In the genomic region with DNA sequence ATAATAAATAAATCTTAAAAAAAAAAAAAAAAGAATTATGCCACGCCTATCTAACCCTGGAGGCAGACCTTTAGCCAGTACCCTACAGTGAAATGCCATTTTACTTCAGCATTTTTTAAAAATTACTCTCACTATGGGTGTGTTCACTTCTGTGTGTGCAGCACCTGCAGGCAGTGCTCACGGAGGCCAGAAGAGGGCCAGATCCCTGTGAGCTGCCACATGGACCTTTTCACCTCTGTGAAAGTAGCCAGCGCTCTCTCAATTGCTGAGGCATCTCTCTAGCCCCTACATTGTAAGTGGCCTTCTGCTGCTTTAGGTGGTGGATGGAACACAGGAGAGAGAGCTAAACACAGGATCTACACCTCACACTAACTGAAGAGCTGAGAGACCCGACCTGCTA, we compare ENCODE assay signal across 31 mouse cellular contexts. TPM values are rescaled to one million over a fixed set of nuclear protein-coding genes. Genes with fewer than 3 reads are reported as not detected.
DNase-seq lines count a peak whose midpoint lies in the region; ATAC-seq and TF ChIP-seq lines count a peak whose summit lies in the region.
"Had no signal": no experiment of that assay in that cellular context is flagged by ENCODE, and none has a peak within 500 bp of the region (broad histone marks: within the 10 kb centered on the region; RNA-seq: fewer than 3 reads in every experiment).

No protein-coding gene starts in this region.

- 86% methylated on average over 4 of the region's 4 CpGs for WGBS in liver, postnatal 0 days (ENCODE audit: insufficient replicate concordance)
- WGBS in liver, embryonic 12.5 days (ENCODE audit: insufficient replicate concordance), result 85% methylated on average over 4 of the region's 4 CpGs
- 87% methylated on average over 4 of the region's 4 CpGs for WGBS in bone marrow, adult 2 months
- WGBS in stomach, postnatal 0 days, result 93% methylated on average over 4 of the region's 4 CpGs

- H3K27me3 ChIP-seq in liver, postnatal 0 days (ENCODE audit: insufficient read depth, low read length), result no peaks in the 10 kb centered on the region
- H3K27me3 ChIP-seq in liver, embryonic 12.5 days (replicated peaks), result no peaks in the 10 kb centered on the region
- no peaks in the 10 kb centered on the region for H3K27me3 ChIP-seq in stomach, postnatal 0 days (ENCODE audit: control insufficient read depth, insufficient read depth, low read length)
- H3K27me3 ChIP-seq: CH12.LX; embryonic facial prominence, embryonic 13.5 days; hindbrain, embryonic 13.5 days; liver, embryonic 13.5 days; neural tube, embryonic 12.5 days; stomach, embryonic 15.5 days had no signal

- H3K4me3 ChIP-seq in liver, postnatal 0 days (ENCODE audit: low read depth, low read length), result no peak overlapping the region
- H3K4me3 ChIP-seq in liver, embryonic 12.5 days, result no peak overlapping the region
- H3K4me3 ChIP-seq in bone marrow, adult 2 months (replicated peaks; ENCODE audit: control insufficient read depth, low read depth, low read length), result no peak overlapping the region
- H3K4me3 ChIP-seq in stomach, postnatal 0 days (ENCODE audit: low read depth, low read length), result no peak overlapping the region
- H3K4me3 ChIP-seq: embryonic facial prominence, embryonic 13.5 days; forebrain, embryonic 10.5 days; hindbrain, embryonic 13.5 days; liver, embryonic 13.5 days; midbrain, embryonic 10.5 days; myocyte; neural tube, embryonic 12.5 days; stomach, embryonic 15.5 days had no signal

- DNase-seq in liver, postnatal 0 days, result no peak
- DNase-seq in ES-CJ7 (ENCODE audit: low read depth, low spot score), result peak; percentile 43
- no peak for DNase-seq in stomach, postnatal 0 days (ENCODE audit: low spot score)
- DNase-seq in cerebellum, postnatal 14 days, result no peak
- DNase-seq in right cerebral cortex, postnatal 36 days (ENCODE audit: low spot score in 2 of 2), result no peak
- DNase-seq: adrenal gland, adult 8-10 months; cerebellum, adult 11 months; cerebellum, adult 9-10 months; heart, postnatal 36 days; kidney, adult 9 months; kidney, postnatal 14 days; left cerebral cortex, postnatal 4 days; liver, embryonic 13.5 days; lung, adult 2 months; lung, postnatal 10 days; thymus, postnatal 4 days had no signal

- no peak overlapping the region for H3K4me2 ChIP-seq in liver, postnatal 0 days (ENCODE audit: low read depth, low read length)
- no peak overlapping the region for H3K4me2 ChIP-seq in liver, embryonic 12.5 days
- H3K4me2 ChIP-seq in stomach, postnatal 0 days (replicated peaks; ENCODE audit: low read depth), result no peak overlapping the region
- H3K4me2 ChIP-seq: embryonic facial prominence, embryonic 13.5 days; heart, embryonic 11.5 days; hindbrain, embryonic 13.5 days; liver, embryonic 13.5 days; neural tube, embryonic 12.5 days; stomach, embryonic 15.5 days had no signal

- H3K36me3 ChIP-seq in liver, postnatal 0 days (replicated peaks; ENCODE audit: insufficient read depth, low read length), result peaks cover 77% of the 10 kb centered on the region
- peaks cover 97% of the 10 kb centered on the region for H3K36me3 ChIP-seq in liver, embryonic 12.5 days
- H3K36me3 ChIP-seq in stomach, postnatal 0 days (ENCODE audit: control insufficient read depth, insufficient read depth, low read length), result peaks cover 42% of the 10 kb centered on the region

- H3K27ac ChIP-seq in liver, postnatal 0 days (ENCODE audit: low read depth), result no peak overlapping the region
- no peak overlapping the region for H3K27ac ChIP-seq in liver, embryonic 12.5 days
- no peak overlapping the region for H3K27ac ChIP-seq in bone marrow, adult 2 months (ENCODE audit: control insufficient read depth, insufficient read depth, low read depth, low read length, poor library complexity)
- H3K27ac ChIP-seq in stomach, postnatal 0 days (replicated peaks), result no peak overlapping the region
- H3K27ac ChIP-seq: embryonic facial prominence, embryonic 13.5 days; forebrain, embryonic 10.5 days; hindbrain, embryonic 13.5 days; liver, embryonic 13.5 days; macrophage; midbrain, embryonic 10.5 days; neural tube, embryonic 12.5 days; stomach, embryonic 15.5 days had no signal

- no peak for ATAC-seq in liver, postnatal 0 days
- no peak for ATAC-seq in liver, embryonic 12.5 days
- no peak for ATAC-seq in stomach, postnatal 0 days (ENCODE audit: low FRiP score, low TSS enrichment)
- ATAC-seq: forebrain, embryonic 16.5 days; intestine, postnatal 0 days; midbrain, embryonic 16.5 days had no signal

- TF ChIP-seq EP300 in liver, postnatal 0 days (IDR thresholded peaks at IDR 0.05; ENCODE audit: low read depth), result no peak
- TF ChIP-seq EP300 in stomach, postnatal 0 days (optimal IDR thresholded peaks at IDR 0.05), result no peak

- 0 out of 2 replicates have a peak, but pooled peaks cover 3% of the 10 kb centered on the region for H3K4me1 ChIP-seq in liver, postnatal 0 days (ENCODE audit: insufficient read depth)
- peaks cover 18% of the 10 kb centered on the region for H3K4me1 ChIP-seq in liver, embryonic 12.5 days
- peaks cover 2% of the 10 kb centered on the region; the same call in 1 of the 2 replicates for H3K4me1 ChIP-seq in bone marrow, adult 2 months (ENCODE audit: control insufficient read depth, insufficient read depth, low read length)
- no peaks in the 10 kb centered on the region for H3K4me1 ChIP-seq in stomach, postnatal 0 days (replicated peaks; ENCODE audit: control insufficient read depth, insufficient read depth)
- H3K4me1 ChIP-seq: embryonic facial prominence, embryonic 13.5 days; forebrain, embryonic 10.5 days; hindbrain, embryonic 13.5 days; midbrain, embryonic 10.5 days; neural tube, embryonic 12.5 days; stomach, embryonic 15.5 days had no signal

- H3K9me3 ChIP-seq in liver, postnatal 0 days (ENCODE audit: low read length), result no peaks in the 10 kb centered on the region
- H3K9me3 ChIP-seq in liver, embryonic 12.5 days (replicated peaks), result no peaks in the 10 kb centered on the region
- no peaks in the 10 kb centered on the region for H3K9me3 ChIP-seq in stomach, postnatal 0 days (ENCODE audit: control insufficient read depth, low read length)
- H3K9me3 ChIP-seq: embryonic facial prominence, embryonic 13.5 days; forebrain, embryonic 10.5 days; hindbrain, embryonic 13.5 days; liver, embryonic 13.5 days; midbrain, embryonic 10.5 days; neural tube, embryonic 12.5 days; stomach, embryonic 15.5 days had no signal

- TF ChIP-seq CTCF in liver, postnatal 0 days (IDR thresholded peaks at IDR 0.05; ENCODE audit: low read depth), result 0 out of 2 replicates have a peak, but pooled peaks have one; percentile 13
- 0 out of 2 replicates have a peak, but pooled peaks have one; percentile 11 for TF ChIP-seq CTCF in bone marrow, adult 2 months (IDR thresholded peaks at IDR 0.05; ENCODE audit: control insufficient read depth, insufficient read depth, low read length)
- TF ChIP-seq CTCF in stomach, postnatal 0 days (IDR thresholded peaks at IDR 0.05; ENCODE audit: low read depth), result peak; percentile 26; the same call in 1 of the 2 replicates

- H3K9ac ChIP-seq in liver, postnatal 0 days (replicated peaks), result no peak overlapping the region
- H3K9ac ChIP-seq in liver, embryonic 12.5 days, result no peak overlapping the region
- H3K9ac ChIP-seq in stomach, postnatal 0 days (ENCODE audit: low read length), result no peak overlapping the region
- H3K9ac ChIP-seq: embryonic facial prominence, embryonic 13.5 days; hindbrain, embryonic 13.5 days; liver, embryonic 13.5 days; neural tube, embryonic 12.5 days; stomach, embryonic 15.5 days had no signal

- no peak for TF ChIP-seq POLR2A in bone marrow, adult 2 months (IDR thresholded peaks at IDR 0.05; ENCODE audit: borderline replicate concordance, control insufficient read depth, low read depth, low read length)

RNA-seq across cellular contexts. Expression of a gene that starts 17.2 kb away (rescaled TPM):
- 25.4 and 25.6 TPM in 2 replicates for polyA plus RNA-seq in liver, postnatal 0 days (2015; fragmentation: Nextera tagmentation; extraction: Ambion mirVana)
- polyA plus RNA-seq in liver, embryonic 12.5 days (2016; fragmentation: Nextera tagmentation; extraction: Ambion mirVana), result 49.2 and 50.9 TPM in 2 replicates
- 9.3 and 17.5 TPM in 2 replicates for polyA plus RNA-seq in bone marrow, adult 2 months (2011; ENCODE audit: insufficient read depth, insufficient read length, low replicate concordance, missing spikeins)
- polyA plus RNA-seq in stomach, postnatal 0 days (2015; fragmentation: Nextera tagmentation; extraction: Ambion mirVana), result 33.4 and 33.5 TPM in 2 replicates

RNA-seq across cellular contexts. Expression of a gene that starts 19.5 kb away (rescaled TPM):
- 0.73 and 0.89 TPM in 2 replicates for polyA plus RNA-seq in liver, postnatal 0 days (2015; fragmentation: Nextera tagmentation; extraction: Ambion mirVana)
- 1.5 and 1.7 TPM in 2 replicates for polyA plus RNA-seq in liver, embryonic 12.5 days (2016; fragmentation: Nextera tagmentation; extraction: Ambion mirVana)
- polyA plus RNA-seq in bone marrow, adult 2 months (2011; ENCODE audit: insufficient read depth, insufficient read length, low replicate concordance, missing spikeins), result 4.3 and 7.6 TPM in 2 replicates
- polyA plus RNA-seq in stomach, postnatal 0 days (2015; fragmentation: Nextera tagmentation; extraction: Ambion mirVana), result 3.5 and 4.3 TPM in 2 replicates
- polyA plus RNA-seq: macrophage had no signal

RNA-seq across cellular contexts. Expression of a gene that starts 29.4 kb away (rescaled TPM):
- polyA plus RNA-seq in liver, postnatal 0 days (2015; fragmentation: Nextera tagmentation; extraction: Ambion mirVana), result 6.1 and 6.8 TPM in 2 replicates
- 8.8 and 9.2 TPM in 2 replicates for polyA plus RNA-seq in liver, embryonic 12.5 days (2016; fragmentation: Nextera tagmentation; extraction: Ambion mirVana)
- 8.8 and 16.3 TPM in 2 replicates for polyA plus RNA-seq in bone marrow, adult 2 months (2011; ENCODE audit: insufficient read depth, insufficient read length, low replicate concordance, missing spikeins)
- 13.4 and 14.2 TPM in 2 replicates for polyA plus RNA-seq in stomach, postnatal 0 days (2015; fragmentation: Nextera tagmentation; extraction: Ambion mirVana)
